Mouse (Mus musculus): ENCODE measurements around the gene Arhgap42. TPM values are rescaled to one million over a fixed set of nuclear protein-coding genes. Genes with fewer than 3 reads are reported as not detected.
A peak's percentile ranks its signal among the peaks of the same experiment; 100 is the strongest.

The Arhgap42 gene
- total RNA-seq, 2 experiments from 2014 or later: 8.0 to 8.5 TPM

DNA sequence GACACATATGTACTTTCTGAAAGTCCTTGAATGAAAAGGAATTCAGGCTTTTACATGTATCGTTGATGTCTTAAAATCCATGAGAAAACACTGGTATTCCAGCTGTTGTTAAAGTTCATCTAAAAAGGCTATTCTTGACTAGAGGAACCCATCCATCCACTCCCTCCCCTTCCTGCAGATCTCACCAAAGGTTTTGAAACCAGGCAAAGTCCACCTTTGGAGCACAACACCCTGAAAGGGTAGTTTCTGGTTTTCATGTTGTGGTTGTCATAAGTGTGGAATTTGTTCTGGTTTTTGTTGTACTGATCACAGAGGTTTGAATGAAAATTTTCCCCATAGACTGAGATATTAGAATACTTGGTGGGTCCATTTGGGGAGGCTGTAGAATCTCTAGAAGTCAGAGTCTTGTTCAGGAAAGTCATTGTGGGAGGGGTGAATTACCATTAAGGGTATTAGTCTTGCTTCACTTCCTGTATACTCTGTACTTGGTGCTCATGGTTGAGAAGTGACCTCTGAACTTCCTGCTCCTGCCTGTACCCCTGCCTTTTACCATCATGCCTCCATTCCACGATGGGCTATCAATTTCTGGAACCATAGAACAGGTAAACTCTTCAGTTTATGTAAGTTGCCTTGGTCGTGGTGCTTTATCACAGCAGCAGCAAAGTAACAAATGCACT, 27.4 kb downstream of the Arhgap42 start:
- DNase-seq: no peak
- intact Hi-C loops (cut with DNase I): no loop called here

- DNase-seq: no peak
- intact Hi-C loops (cut with DNase I): no loop called here
Measured at GRCm38 (mm10) chr9:9210464-9210863, 28.4 kb downstream of the Arhgap42 start.

- no peak for DNase-seq
- intact Hi-C loops (cut with DNase I): no loop called here
Measured at GRCm38 (mm10) chr9:9208205-9208604, 30.7 kb downstream of the Arhgap42 start.

- no peak for DNase-seq
- intact Hi-C loops (cut with DNase I): no loop called here
Measured at GRCm38 (mm10) chr9:9207251-9207650, 31.6 kb downstream of the Arhgap42 start.

DNA sequence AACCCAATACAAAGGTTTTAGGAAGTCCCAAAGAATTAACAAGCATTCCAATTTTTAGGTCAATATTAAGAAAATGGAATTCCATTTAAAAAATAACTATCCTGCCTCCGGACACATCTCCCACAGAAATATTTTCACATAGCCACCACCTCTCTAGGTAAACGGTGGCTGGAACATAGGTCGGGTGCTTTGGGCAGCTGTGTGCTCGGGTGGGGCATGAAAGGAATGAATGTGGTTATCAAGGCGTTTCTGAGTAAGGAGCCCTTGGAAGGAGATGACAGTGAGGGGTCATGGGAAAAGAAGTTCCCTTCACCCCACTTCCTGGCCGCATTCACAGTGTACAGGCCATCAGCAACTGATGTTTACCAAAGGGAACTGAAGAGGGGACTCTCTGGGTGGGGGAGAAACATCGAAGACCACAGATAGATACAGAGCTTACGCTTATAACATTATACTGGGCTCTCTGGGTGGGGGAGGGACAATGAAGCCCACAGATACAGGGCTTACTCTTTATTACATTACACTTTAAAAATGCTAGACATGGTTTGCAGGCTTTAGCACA, 38.0 kb downstream of the Arhgap42 start:
- intact Hi-C loops (cut with DNase I): no loop called here
- no peak for DNase-seq

DNA sequence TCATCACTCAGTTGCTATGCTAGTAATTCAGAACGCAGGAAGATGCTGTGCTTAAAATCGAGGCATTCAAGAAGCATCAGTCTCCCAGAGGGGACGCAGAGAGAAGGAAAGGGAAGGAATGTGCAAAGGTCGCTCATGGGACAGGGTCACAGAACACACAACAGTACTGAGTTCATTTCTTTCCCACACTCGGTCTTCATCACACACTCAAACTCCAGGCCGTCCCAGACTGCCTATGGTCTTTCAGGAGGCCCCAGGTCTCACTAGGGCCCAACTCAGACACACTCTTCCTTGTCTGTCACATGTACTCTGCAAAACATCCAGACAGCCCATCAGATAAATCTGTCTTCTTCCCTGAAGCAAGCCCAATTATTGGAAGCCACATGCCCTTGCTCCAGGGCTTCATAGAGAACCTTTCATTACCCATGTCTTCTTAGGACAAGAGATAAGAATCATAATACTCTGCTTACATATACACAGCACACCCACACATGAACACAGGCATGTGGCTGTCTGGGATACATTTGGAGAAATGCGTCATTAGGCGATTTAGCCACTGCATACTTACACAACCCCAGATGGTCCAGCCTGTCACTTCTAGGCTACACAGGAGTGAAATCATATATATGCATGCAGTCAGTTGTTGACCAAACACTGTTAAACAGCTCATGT, 39.6 kb downstream of the Arhgap42 start:
- intact Hi-C loops (cut with DNase I): no loop called here
- DNase-seq: no peak

GRCm38 (mm10) chr9:9198645-9199044, 40.3 kb downstream of the Arhgap42 start:
- intact Hi-C loops (cut with DNase I): no loop called here
- no peak for DNase-seq

DNA sequence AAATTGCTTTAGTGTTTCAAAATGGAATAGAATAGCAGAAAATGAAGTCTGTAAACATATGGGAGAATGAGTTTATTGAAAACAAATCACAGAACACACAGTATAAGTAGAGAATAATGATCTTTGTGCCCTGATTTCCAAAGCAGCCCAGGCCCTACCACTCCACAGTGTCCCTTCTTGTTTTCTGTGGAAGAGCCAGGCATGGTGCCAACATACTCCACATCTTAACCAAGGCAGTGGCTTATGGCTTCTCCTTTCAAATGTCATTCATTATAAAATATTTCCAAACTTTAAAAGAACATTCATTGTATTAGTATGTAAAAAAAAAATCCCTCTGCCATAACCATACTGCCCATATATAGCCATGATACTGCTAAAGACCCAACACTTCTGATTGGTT, 42.9 kb downstream of the Arhgap42 start:
- DNase-seq: no peak
- intact Hi-C loops (cut with DNase I): no loop called here

DNA sequence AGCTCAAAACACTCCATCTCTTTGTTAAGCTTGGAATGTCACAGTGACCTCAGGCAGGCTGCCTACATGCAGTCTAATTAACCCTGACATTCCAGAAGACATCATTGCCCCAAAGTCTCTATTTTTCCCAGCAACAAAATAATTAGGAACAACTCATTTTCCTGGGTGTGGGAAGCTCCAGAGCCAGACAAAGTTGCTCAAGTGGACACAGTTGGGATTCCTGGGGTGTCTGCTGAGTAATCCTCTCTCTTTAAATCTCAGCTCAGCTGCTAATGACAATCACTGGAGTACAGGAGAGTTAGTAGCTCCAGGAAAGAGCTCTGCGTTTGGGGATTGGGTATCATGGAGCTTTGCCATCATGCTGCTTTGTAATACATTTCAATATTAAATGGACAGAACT, 44.4 kb downstream of the Arhgap42 start:
- no peak for DNase-seq
- intact Hi-C loops (cut with DNase I): no loop called here

DNA sequence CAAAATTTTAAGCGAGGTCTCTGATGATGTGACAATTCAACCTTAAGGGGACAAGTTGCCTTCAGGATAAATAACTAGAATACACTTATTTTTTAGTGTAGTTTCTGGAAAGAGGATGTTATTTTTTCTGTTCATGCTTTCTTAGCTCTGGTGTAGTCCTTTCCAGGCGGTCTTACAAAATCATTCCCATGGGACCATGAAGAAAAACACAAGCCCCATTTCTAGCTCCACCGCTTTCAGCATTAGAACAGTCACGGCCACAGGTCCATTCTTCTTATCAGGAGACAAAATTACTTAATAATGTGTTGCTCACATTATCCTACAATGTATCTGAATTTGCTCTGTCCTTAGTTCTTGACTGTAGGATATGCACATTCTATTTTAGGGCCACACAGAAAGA, 46.2 kb downstream of the Arhgap42 start:
- intact Hi-C loops (cut with DNase I): no loop called here
- no peak for DNase-seq

- intact Hi-C loops (cut with DNase I): no loop called here
Measured at GRCm38 (mm10) chr9:9190835-9191234, 48.1 kb downstream of the Arhgap42 start.

DNA sequence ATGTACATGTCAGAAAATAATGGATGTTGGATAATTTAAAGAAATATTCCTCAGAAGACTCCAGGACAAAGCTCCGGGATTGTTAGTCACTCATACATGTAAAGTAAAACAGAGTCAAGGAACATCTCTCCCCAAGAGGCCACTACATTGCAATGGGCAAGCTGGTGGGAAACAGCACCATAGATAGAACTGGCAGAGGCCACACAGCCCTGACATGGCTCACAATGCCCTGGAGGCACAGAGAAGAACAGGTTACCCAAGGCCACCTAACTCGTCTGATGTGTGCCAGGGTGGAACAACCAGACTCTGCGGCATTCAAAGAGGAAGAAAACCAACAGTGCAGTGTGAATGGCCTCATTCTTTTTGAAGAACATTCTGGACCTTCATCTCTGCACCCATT, 50.7 kb downstream of the Arhgap42 start:
- no peak for DNase-seq
- intact Hi-C loops (cut with DNase I): no loop called here

More at GRCm38 (mm10) chr9:9190835-9191234, 48.1 kb downstream of the Arhgap42 start:
- DNase-seq: no peak

DNA sequence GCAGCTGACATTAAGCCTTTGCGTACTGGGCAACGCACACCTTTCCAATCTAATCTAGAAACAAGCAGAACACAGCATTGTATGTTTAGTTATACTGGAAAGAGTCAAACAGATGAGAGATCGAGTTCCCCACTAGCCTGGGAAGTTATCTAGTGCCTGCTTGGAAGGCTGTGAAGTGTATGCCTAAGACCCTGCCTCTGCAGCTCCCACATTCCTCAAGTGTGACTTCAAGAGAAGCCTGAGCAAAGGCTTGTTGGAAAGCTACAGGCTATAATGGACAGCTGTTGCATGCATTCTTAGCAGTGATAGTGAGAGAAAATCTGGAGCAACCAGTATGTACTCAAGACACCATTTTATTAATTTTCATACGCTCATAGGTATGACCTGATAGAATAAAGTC, 61.2 kb downstream of the Arhgap42 start:
- intact Hi-C loops (cut with DNase I): no loop called here
- DNase-seq: no peak

GRCm38 (mm10) chr9:9174924-9175323, 64.0 kb downstream of the Arhgap42 start:
- DNase-seq: no peak
- intact Hi-C loops (cut with DNase I): no loop called here

GRCm38 (mm10) chr9:9174206-9174605, 64.7 kb downstream of the Arhgap42 start:
- DNase-seq: no peak
- intact Hi-C loops (cut with DNase I): no loop called here

- no peak for DNase-seq
- intact Hi-C loops (cut with DNase I): no loop called here
Measured at GRCm38 (mm10) chr9:9173091-9173490, 65.8 kb downstream of the Arhgap42 start.

- no peak for DNase-seq
- intact Hi-C loops (cut with DNase I): no loop called here
Measured at GRCm38 (mm10) chr9:9171146-9171816, 67.6 kb downstream of the Arhgap42 start.

DNA sequence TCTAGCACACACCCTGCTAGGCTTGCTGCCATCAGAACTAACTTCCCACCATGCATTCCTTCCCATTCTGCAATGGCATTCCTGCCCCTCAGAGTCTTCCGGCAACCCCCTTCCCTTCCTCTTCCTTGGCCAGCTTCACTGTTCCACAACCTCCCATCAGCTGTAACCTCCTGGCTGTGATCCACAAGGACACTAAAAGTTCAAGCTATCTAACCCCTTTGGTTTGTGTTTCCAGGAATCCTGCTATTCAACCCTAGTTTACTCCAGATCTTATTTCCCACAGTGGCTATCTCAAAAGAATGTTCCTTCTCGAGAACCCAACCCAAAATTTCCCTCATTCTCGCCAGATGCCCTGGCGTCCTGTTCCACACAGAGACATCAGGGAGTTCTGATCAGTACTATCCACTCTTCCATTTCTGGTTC, 73.2 kb downstream of the Arhgap42 start:
- DNase-seq: peak; percentile 38 to 46
- intact Hi-C loops (cut with DNase I): no loop called here

DNA sequence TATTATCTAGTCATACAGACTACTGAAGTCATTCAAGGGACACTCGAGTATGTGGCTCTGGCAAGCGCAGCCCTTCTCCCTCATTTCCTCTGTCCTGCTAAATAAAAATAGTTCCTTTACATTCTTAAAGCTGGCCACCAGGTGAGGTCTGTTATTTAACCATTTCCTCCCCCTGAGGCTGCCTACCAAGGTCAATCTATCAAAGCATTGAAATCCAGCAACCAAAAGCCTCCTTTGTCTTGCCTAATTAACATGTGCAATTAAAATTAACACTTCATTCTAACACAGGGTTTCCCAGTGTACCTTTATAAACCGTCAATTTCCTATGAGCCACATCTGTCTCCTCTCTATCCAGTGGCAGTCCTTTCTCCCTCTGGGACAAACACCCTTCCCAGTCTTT, 78.2 kb downstream of the Arhgap42 start:
- DNase-seq: no peak
- intact Hi-C loops (cut with DNase I): no loop called here

DNA sequence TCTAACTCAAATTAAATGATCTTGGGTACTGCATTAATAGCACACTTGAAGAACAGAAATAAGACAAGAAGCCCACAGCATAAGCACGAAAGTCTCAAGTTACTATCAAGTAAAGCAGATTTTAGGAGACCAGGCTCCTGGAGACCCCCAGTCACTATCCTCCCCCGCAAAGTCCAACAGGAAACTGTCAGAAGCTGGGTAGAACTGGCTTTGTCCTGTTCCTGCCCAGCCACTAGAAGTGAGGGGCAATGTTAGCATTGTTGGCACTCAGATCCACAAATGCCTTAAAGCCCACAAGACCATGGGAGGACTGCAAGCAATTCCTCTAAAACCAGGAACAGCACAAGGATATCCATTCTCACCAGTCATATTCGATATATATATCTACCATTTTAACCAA, 80.7 kb downstream of the Arhgap42 start:
- DNase-seq: no peak
- intact Hi-C loops (cut with DNase I): no loop called here

DNA sequence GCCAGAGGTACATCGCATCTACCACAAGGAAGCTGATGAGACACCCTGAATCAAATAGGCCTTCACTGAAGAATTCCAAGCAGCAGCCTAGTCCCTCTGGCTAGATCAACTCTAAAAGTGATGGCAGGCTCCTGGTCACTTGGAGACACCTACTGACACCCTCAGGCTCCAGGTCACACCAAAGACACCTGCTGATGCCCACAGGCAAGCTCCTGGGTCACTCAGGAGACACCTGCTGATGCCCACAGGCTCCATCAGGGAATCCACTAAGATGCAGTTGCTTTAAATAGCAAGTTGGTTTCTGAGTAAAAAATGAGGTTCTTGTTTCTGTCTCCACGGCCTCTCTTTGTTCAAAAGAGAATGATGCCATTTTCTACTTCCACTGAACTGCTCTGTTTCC, 81.5 kb downstream of the Arhgap42 start:
- no peak for DNase-seq
- intact Hi-C loops (cut with DNase I): no loop called here

DNA sequence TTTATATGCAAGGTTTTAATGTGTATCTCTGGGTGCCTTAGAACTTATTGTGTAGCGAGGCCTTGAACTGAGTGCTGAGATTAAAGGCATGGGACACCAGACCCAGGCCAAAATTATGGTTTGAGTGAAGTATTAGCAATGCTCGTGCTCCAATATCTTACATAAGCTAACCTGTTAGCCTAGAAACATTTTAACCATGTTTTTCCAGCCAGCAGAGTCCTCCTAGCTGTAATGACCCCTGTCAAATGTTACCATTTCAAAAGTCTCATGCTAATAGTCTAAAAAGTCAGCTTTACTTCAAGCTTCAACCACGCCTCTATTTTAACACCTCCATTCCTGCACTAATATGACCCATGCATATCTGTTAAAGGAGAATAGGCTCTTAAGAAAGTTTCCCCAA, 84.3 kb downstream of the Arhgap42 start:
- no peak for DNase-seq
- intact Hi-C loops (cut with DNase I): no loop called here

Measured in heart, postnatal 14 days (tissue).